Mouse (Mus musculus): ENCODE data around the gene Cep126. TPM values are rescaled to one million over a fixed set of nuclear protein-coding genes. Genes with fewer than 3 reads are reported as not detected.

Cep126 gene
- polyA plus RNA-seq, 1 experiment from 2014 or later: 7.6 TPM

DNA sequence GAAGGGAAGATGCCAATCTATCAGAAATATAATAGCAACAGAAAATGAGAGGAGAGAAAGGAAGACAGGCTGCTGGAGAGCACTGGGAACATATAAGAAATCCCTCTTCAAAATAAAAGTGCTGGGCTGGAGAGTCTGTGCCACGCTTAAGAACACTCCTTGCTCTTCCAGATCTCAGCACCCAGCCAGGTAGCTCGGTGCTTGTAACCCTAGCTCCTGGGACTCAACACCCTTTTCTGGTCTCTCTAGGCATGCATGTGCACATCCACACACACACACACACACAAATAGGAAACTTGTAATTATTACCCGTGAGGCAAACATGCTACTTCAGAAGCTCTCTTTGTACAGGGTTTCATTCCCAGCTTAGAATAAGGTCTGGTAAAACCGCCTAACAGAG lies 99.0 kb downstream of the Cep126 start:
- Histone ChIP-seq H3K4me3 (ENCODE audit: low read depth, low read length) (no peak overlapping the region), H3K27me3 (ENCODE audit: control insufficient read depth, insufficient read depth, low read length) (no peaks in the 10 kb centered on the region), H3K4me2 (ENCODE audit: low read depth, low read length) (no peak overlapping the region), H3K4me1 (ENCODE audit: control insufficient read depth, insufficient read depth, low read length) (no peaks in the 10 kb centered on the region), H3K9ac (replicated peaks; ENCODE audit: low read depth, low read length) (no peak overlapping the region), H3K27ac (ENCODE audit: low read depth, low read length) (no peak overlapping the region), H3K36me3 (ENCODE audit: control insufficient read depth, insufficient read depth, low read length) (no peaks in the 10 kb centered on the region), H3K9me3 (ENCODE audit: control insufficient read depth, low read length) (no peaks in the 10 kb centered on the region)
- 66% methylated on average over 4 of the region's 4 CpGs for WGBS
- ATAC-seq (ENCODE audit: low read depth): no peak

DNA sequence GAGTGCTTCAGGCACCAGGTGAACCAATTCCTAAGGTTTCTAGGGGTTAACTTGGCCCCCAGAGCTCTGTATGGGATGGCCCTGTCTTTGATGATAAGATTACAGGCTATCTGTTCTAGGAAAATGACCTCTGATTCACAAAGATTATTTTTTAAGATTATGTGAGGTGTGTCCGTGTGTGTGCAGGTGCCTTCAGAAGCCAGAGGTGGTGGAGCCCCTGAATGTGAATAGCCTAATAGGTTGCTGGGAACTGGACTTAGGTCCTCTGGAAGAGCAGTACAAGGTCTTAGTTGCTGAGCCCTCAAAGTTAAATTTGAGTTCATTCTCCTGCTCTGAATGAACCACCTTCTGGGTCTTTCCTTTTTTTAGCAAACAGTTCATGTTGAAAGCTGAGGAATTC lies 100.0 kb downstream of the Cep126 start:
- H3K4me1 ChIP-seq (ENCODE audit: control insufficient read depth, insufficient read depth, low read length): no peaks in the 10 kb centered on the region
- no peaks in the 10 kb centered on the region for H3K9me3 ChIP-seq (ENCODE audit: control insufficient read depth, low read length)
- WGBS: 74% methylated on average over 1 of the region's 1 CpGs
- no peaks in the 10 kb centered on the region for H3K36me3 ChIP-seq (ENCODE audit: control insufficient read depth, insufficient read depth, low read length)
- no peak overlapping the region for H3K4me2 ChIP-seq (ENCODE audit: low read depth, low read length)
- no peak overlapping the region for H3K9ac ChIP-seq (replicated peaks; ENCODE audit: low read depth, low read length)
- no peak for ATAC-seq (ENCODE audit: low read depth)
- no peak overlapping the region for H3K4me3 ChIP-seq (ENCODE audit: low read depth, low read length)
- no peak overlapping the region for H3K27ac ChIP-seq (ENCODE audit: low read depth, low read length)
- H3K27me3 ChIP-seq (ENCODE audit: control insufficient read depth, insufficient read depth, low read length): no peaks in the 10 kb centered on the region

DNA sequence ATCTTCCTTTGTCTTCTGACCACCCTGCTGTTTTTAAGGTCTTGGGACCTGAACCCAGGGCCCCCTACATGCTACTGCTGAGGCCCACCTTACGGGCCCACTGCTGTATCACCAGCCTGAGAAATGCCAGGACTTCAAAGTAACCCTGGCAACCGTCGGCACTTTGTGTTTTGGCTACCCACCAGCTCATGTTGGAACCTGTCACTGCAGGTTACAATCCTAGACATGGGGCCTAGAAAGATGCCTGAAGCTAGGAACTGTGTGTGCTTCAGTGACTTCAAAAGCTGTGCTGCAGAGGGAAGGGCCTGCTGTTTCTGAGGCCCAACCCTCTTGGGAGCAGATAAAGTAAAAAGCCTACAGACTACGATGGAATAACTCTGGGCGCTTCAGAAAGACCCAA lies 101.2 kb downstream of the Cep126 start:
- Histone ChIP-seq H3K9ac (replicated peaks; ENCODE audit: low read depth, low read length) (no peak overlapping the region), H3K27me3 (ENCODE audit: control insufficient read depth, insufficient read depth, low read length) (no peaks in the 10 kb centered on the region), H3K4me3 (ENCODE audit: low read depth, low read length) (no peak overlapping the region), H3K4me2 (ENCODE audit: low read depth, low read length) (no peak overlapping the region), H3K9me3 (ENCODE audit: control insufficient read depth, low read length) (no peaks in the 10 kb centered on the region), H3K4me1 (ENCODE audit: control insufficient read depth, insufficient read depth, low read length) (no peaks in the 10 kb centered on the region), H3K36me3 (ENCODE audit: control insufficient read depth, insufficient read depth, low read length) (no peaks in the 10 kb centered on the region), H3K27ac (ENCODE audit: low read depth, low read length) (no peak overlapping the region)
- ATAC-seq (ENCODE audit: low read depth): peak; percentile 16; the same call in 1 of the 2 replicates
- 85% methylated on average over 5 of the region's 5 CpGs for WGBS

Other genes with a start within 250 kb of the Cep126 start
- 4.4 and 8.0 TPM in 2 replicates for gene Yap1, start 129.7 kb downstream of the Cep126 start, polyA plus RNA-seq (2014; fragmentation: Nextera tagmentation; extraction: Ambion mirVana)
- gene Cfap300, start 91.5 kb downstream of the Cep126 start, polyA plus RNA-seq (2014; fragmentation: Nextera tagmentation; extraction: Ambion mirVana): 16.0 and 17.4 TPM in 2 replicates